Mouse (Mus musculus) intestine, postnatal 0 days (tissue): ENCODE data around the gene Hsd17b6. TPM values are rescaled to one million over a fixed set of nuclear protein-coding genes. Genes with fewer than 3 reads are reported as not detected.

Experiments
- ATAC-seq: fragments of 200-750 bp; cut with Nextera tagmentation; 2 replicates; pipeline ENCODE4 v1.8.0; 2017; ENCODE audit warnings: mild to moderate bottlenecking, moderate TSS enrichment, moderate library complexity
- H3K27ac ChIP-seq: fragments of 300-500 bp; sonication (generic); 2 replicates; pipeline ENCODE4 v1.5.1; 2014; ENCODE audit warnings: mild to moderate bottlenecking, low read depth, low read length, moderate library complexity
- H3K27me3 ChIP-seq: fragments of 300-500 bp; sonication (generic); replicated peaks from 2 replicates; pipeline ENCODE4 v1.6.1; 2014; ENCODE audit warnings: low read length, mixed read lengths; ENCODE audit not compliant: control insufficient read depth, insufficient read depth
- H3K36me3 ChIP-seq: fragments of 300-500 bp; sonication (generic); 2 replicates; pipeline ENCODE4 v1.6.1; 2014; ENCODE audit warnings: mild to moderate bottlenecking, moderate library complexity; ENCODE audit not compliant: control insufficient read depth, insufficient read depth
- H3K4me1 ChIP-seq: fragments of 300-500 bp; sonication (generic); replicated peaks from 2 replicates; pipeline ENCODE4 v1.6.1; 2014; ENCODE audit warnings: antibody characterized with exemption, low read length, mixed read lengths; ENCODE audit not compliant: control insufficient read depth, insufficient read depth
- H3K4me2 ChIP-seq: fragments of 300-500 bp; sonication (generic); replicated peaks from 2 replicates; pipeline ENCODE4 v1.6.1; 2014; ENCODE audit warnings: low read depth, mild to moderate bottlenecking, moderate library complexity
- H3K4me3 ChIP-seq: fragments of 300-500 bp; sonication (generic); 2 replicates; pipeline ENCODE4 v1.5.1; 2014; ENCODE audit warnings: low read depth, low read length
- H3K9ac ChIP-seq: fragments of 300-500 bp; sonication (generic); 2 replicates; pipeline ENCODE4 v1.6.1; 2014; ENCODE audit warnings: mild to moderate bottlenecking, low read depth, low read length
- H3K9me3 ChIP-seq: fragments of 300-500 bp; sonication (generic); 2 replicates; pipeline ENCODE4 v1.6.1; 2016; ENCODE audit warnings: mixed run types; ENCODE audit not compliant: control insufficient read depth
- CTCF ChIP-seq: sonication (generic); IDR thresholded peaks from 2 replicates; pipeline ENCODE4 v1.5.1; 2016; ENCODE audit warnings: low read depth, mild to moderate bottlenecking, control low read depth, antibody characterized with exemption, moderate library complexity
- WGBS: fragments of 180-500 bp; shearing (Covaris S2); extraction: QIAGEN DNeasy Blood & Tissue Kit; methylation state at CpG from one replicate; pipeline ENCODE4 v1.1.7; 2014; 5-methylcytosine and 5-hydroxymethylcytosine counted together
- polyA plus RNA-seq: library from polyadenylated mRNA; unstranded; fragments of >200 nt; fragmentation: Nextera tagmentation; extraction: Ambion mirVana; gene quantifications from 2 replicates; pipeline ENCODE4 v1.2.1, GENCODE M21; 2015

Gene Hsd17b6
- polyA plus RNA-seq, 1 experiment from 2014 or later = 0.74 TPM

DNA sequence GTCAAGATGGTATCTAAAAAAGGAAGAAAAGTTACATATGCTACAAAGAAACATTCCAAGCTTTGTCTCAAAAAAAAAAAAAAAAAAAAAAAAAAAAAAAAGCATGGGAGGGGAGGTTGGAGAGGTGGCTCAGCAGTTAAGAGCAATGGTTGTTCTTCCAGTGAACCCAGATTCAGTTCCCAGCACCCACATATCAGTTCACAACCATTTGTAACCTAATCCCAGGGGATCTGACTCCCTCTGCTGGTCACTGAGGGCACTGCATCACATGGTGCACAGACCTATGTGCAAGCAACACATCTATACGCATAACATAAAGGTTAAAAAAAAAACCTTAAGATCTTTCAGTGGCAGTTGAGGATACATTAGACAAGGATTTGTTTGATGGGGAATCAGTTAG, 9.2 kb downstream of the Hsd17b6 start:
- peak; percentile 71 for TF ChIP-seq CTCF
- H3K9ac ChIP-seq = no peak overlapping the region
- H3K4me2 ChIP-seq = no peak overlapping the region
- no peaks in the 10 kb centered on the region for H3K27me3 ChIP-seq
- 100% methylated on average over 1 of the region's 1 CpGs for WGBS
- no peaks in the 10 kb centered on the region for H3K36me3 ChIP-seq
- no peaks in the 10 kb centered on the region for H3K9me3 ChIP-seq
- no peak overlapping the region for H3K4me3 ChIP-seq
- peak overlapping the region; percentile 42 for H3K27ac ChIP-seq
- ATAC-seq = no peak
- H3K4me1 ChIP-seq = 0 out of 2 replicates have a peak, but pooled peaks cover 3% of the 10 kb centered on the region

DNA sequence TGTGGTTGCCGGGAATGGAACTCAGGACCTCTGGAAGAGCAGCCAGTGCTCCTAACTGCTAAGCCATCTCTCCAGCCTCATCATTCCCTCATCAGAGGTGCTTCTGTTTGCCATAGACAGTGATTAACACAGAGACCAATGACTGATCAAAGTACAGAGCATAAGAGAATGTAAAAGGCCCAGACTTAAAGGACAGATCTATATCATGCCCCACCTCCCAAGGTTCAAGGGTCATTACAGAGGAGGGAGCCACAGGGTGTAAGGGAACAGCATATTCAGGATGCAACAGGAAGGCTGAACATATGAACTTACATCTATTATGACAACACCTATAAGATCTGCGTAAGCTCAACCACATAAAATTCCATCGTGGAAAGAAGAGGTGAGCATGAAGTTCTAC, 10.7 kb downstream of the Hsd17b6 start:
- 0 out of 2 replicates have a peak, but pooled peaks cover 3% of the 10 kb centered on the region for H3K4me1 ChIP-seq
- H3K4me2 ChIP-seq = peak overlapping the region; percentile 47
- H3K9me3 ChIP-seq = no peaks in the 10 kb centered on the region
- peak overlapping the region; percentile 82 for H3K27ac ChIP-seq
- peak overlapping the region; percentile 5; the same call in 1 of the 2 replicates for H3K4me3 ChIP-seq
- no peaks in the 10 kb centered on the region for H3K27me3 ChIP-seq
- no peak for TF ChIP-seq CTCF
- H3K36me3 ChIP-seq = no peaks in the 10 kb centered on the region
- no peak overlapping the region for H3K9ac ChIP-seq
- ATAC-seq = peak; percentile 94
- WGBS = 41% methylated on average over 3 of the region's 3 CpGs

DNA sequence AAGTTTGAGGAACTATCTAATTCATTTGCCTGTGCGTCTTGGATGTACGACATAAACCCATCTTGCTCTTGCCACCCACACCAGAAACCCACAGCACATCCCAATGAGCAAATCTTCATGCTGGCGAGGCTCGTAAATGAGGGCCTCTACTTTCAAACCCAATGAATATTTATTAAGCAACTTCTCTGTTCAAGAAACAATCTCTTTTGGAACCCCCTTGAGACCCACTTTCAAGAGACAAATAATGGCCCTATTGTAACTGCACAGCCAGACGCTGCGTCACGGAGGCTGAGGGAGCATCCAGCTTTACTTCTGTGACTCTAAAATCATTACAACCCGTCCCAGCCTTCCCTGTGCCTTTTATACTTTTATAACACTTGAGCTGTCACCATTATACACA, 21.8 kb downstream of the Hsd17b6 start:
- H3K9me3 ChIP-seq = no peaks in the 10 kb centered on the region
- no peak for ATAC-seq
- H3K4me1 ChIP-seq = no peaks in the 10 kb centered on the region
- no peaks in the 10 kb centered on the region for H3K27me3 ChIP-seq
- TF ChIP-seq CTCF = no peak
- no peak overlapping the region for H3K4me2 ChIP-seq
- H3K4me3 ChIP-seq = no peak overlapping the region
- no peak overlapping the region for H3K9ac ChIP-seq
- WGBS = 81% methylated on average over 8 of the region's 8 CpGs
- H3K36me3 ChIP-seq = no peaks in the 10 kb centered on the region
- H3K27ac ChIP-seq = no peak overlapping the region

DNA sequence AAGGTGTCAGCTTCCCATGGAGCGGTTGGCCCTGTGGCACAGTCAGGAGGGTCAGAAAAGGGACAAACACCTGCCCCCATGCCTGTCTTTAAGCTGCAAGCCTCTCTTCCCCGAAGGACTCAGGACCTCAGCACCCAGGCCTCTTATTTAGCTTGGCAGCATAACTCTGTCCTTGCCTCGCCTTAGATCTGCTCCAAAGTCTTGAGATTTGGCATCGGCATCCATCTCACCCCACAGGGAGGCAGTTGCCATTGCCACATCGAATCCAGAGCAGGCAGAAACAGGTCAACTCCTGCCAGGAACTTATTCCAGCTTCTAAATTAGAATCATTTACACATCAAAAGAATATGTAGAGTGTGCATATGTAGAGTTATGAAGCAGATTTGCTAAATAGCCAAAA, 22.8 kb downstream of the Hsd17b6 start:
- Histone ChIP-seq H3K4me1 (no peaks in the 10 kb centered on the region), H3K4me2 (no peak overlapping the region), H3K9me3 (no peaks in the 10 kb centered on the region), H3K36me3 (no peaks in the 10 kb centered on the region), H3K9ac (no peak overlapping the region), H3K27ac (no peak overlapping the region), H3K27me3 (no peaks in the 10 kb centered on the region), H3K4me3 (no peak overlapping the region)
- no peak for TF ChIP-seq CTCF
- WGBS = 75% methylated on average over 5 of the region's 5 CpGs
- no peak for ATAC-seq

DNA sequence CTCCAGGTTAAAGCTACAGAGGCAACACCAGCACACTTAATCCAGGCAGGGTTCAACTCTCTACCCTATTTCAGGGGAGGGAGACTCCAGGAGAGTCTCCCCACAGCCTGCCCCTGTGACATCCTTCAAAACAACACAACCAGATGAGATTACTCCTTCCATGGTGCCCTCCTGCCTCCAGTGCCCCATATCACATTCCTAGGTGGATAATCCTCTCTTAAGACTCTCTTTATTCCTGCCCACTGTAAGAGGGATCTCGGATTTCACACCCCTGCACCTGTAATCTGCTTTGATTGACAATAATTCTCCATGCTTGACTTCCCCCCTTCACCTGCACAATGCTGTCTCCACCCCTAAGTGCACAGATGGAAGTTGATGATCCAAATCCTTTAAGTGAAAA, 31.9 kb downstream of the Hsd17b6 start:
- H3K36me3 ChIP-seq = no peaks in the 10 kb centered on the region
- WGBS = 30% methylated on average over 1 of the region's 1 CpGs
- ATAC-seq = no peak
- TF ChIP-seq CTCF = no peak
- H3K4me1 ChIP-seq = no peaks in the 10 kb centered on the region
- no peak overlapping the region for H3K27ac ChIP-seq
- no peaks in the 10 kb centered on the region for H3K27me3 ChIP-seq
- no peak overlapping the region for H3K4me3 ChIP-seq
- H3K9ac ChIP-seq = no peak overlapping the region
- no peaks in the 10 kb centered on the region for H3K9me3 ChIP-seq
- H3K4me2 ChIP-seq = no peak overlapping the region

DNA sequence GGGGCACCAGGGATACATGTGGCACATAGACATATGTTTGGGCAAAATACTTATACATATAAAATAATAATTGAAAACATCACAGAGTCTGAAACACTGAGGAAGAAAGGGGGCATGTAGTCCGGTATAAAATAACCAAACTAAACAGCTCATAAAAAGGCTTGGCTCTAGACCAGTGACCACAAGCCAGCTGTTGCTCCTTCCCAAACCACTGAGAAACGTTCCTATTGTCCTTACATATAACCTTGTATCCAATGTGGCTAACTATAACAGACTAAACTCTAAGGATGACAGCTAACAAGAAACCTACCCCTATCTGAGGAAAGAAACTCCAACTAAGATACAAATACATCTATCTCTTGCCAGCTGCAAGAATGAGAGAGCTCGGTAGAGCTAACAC, 33.3 kb downstream of the Hsd17b6 start:
- H3K4me2 ChIP-seq = no peak overlapping the region
- TF ChIP-seq CTCF = no peak
- H3K36me3 ChIP-seq = no peaks in the 10 kb centered on the region
- no peak overlapping the region for H3K4me3 ChIP-seq
- ATAC-seq = no peak
- H3K27me3 ChIP-seq = no peaks in the 10 kb centered on the region
- no peak overlapping the region for H3K9ac ChIP-seq
- no peak overlapping the region for H3K27ac ChIP-seq
- 84% methylated on average over 3 of the region's 3 CpGs for WGBS
- no peaks in the 10 kb centered on the region for H3K4me1 ChIP-seq
- no peaks in the 10 kb centered on the region for H3K9me3 ChIP-seq

- H3K27me3 ChIP-seq = no peaks in the 10 kb centered on the region
- no peaks in the 10 kb centered on the region for H3K4me1 ChIP-seq
- H3K4me2 ChIP-seq = no peak overlapping the region
- no peaks in the 10 kb centered on the region for H3K9me3 ChIP-seq
- no peak overlapping the region for H3K4me3 ChIP-seq
- H3K27ac ChIP-seq = no peak overlapping the region
- no peak for ATAC-seq
- H3K9ac ChIP-seq = no peak overlapping the region
- H3K36me3 ChIP-seq = no peaks in the 10 kb centered on the region
- TF ChIP-seq CTCF = peak; percentile 61
- WGBS = 60% methylated on average over 3 of the region's 3 CpGs
Observed at GRCm38 (mm10) chr10:127971135-127971534, 36.3 kb downstream of the Hsd17b6 start.
